Mouse (Mus musculus): Measurements from ENCODE around the gene Gnai3.

Gene Gnai3

GRCm38 (mm10) chr3:108111320-108111719, 34.6 kb downstream of the Gnai3 start:
- no peak for DNase-seq (ENCODE audit: low read depth, low spot score)

- DNase-seq (ENCODE audit: low read depth, low spot score), result no peak
These were observed 40.7 kb downstream of the Gnai3 start for GRCm38 (mm10) chr3:108105281-108105680.

GRCm38 (mm10) chr3:108102075-108102474, 43.9 kb downstream of the Gnai3 start:
- DNase-seq (ENCODE audit: low read depth, low spot score), result no peak

GRCm38 (mm10) chr3:108101594-108101993, 44.4 kb downstream of the Gnai3 start:
- DNase-seq (ENCODE audit: low read depth, low spot score), result no peak

GRCm38 (mm10) chr3:108098316-108098715, 47.6 kb downstream of the Gnai3 start:
- no peak for DNase-seq (ENCODE audit: low read depth, low spot score)

GRCm38 (mm10) chr3:108097656-108098055, 48.3 kb downstream of the Gnai3 start:
- no peak for DNase-seq (ENCODE audit: low read depth, low spot score)

- DNase-seq (ENCODE audit: low read depth, low spot score), result no peak
These were observed 49.2 kb downstream of the Gnai3 start for GRCm38 (mm10) chr3:108096726-108097125.

- no peak for DNase-seq (ENCODE audit: low read depth, low spot score)
These were observed 49.7 kb downstream of the Gnai3 start for GRCm38 (mm10) chr3:108096226-108096625.

- DNase-seq (ENCODE audit: low read depth, low spot score), result no peak
These were observed 50.8 kb downstream of the Gnai3 start for GRCm38 (mm10) chr3:108094976-108095760.

GRCm38 (mm10) chr3:108094146-108094545, 51.8 kb downstream of the Gnai3 start:
- no peak for DNase-seq (ENCODE audit: low read depth, low spot score)

GRCm38 (mm10) chr3:108093306-108093705, 52.6 kb downstream of the Gnai3 start:
- no peak for DNase-seq (ENCODE audit: low read depth, low spot score)

GRCm38 (mm10) chr3:108092536-108093115, 53.3 kb downstream of the Gnai3 start, which contains the start of gene Gnat2:
TSS of gene Gnat2 (plus strand) at chr3:108092789.
- DNase-seq (ENCODE audit: low read depth, low spot score), result no peak

- no peak for DNase-seq (ENCODE audit: low read depth, low spot score)
These were observed 53.9 kb downstream of the Gnai3 start for GRCm38 (mm10) chr3:108092030-108092429.

GRCm38 (mm10) chr3:108090561-108090960, 55.4 kb downstream of the Gnai3 start:
- DNase-seq (ENCODE audit: low read depth, low spot score), result no peak

GRCm38 (mm10) chr3:108089916-108090315, 56.0 kb downstream of the Gnai3 start:
- DNase-seq (ENCODE audit: low read depth, low spot score), result no peak

- no peak for DNase-seq (ENCODE audit: low read depth, low spot score)
These were observed 57.0 kb downstream of the Gnai3 start for GRCm38 (mm10) chr3:108088842-108089380.

GRCm38 (mm10) chr3:108087329-108087728, 58.6 kb downstream of the Gnai3 start:
- no peak for DNase-seq (ENCODE audit: low read depth, low spot score)

GRCm38 (mm10) chr3:108086470-108086979, 59.4 kb downstream of the Gnai3 start, which contains the start of gene Ampd2:
TSS of gene Ampd2 (minus strand) at chr3:108086651.
- DNase-seq (ENCODE audit: low read depth, low spot score), result peak; percentile 67

- peak; percentile 35 for DNase-seq (ENCODE audit: low read depth, low spot score)
These were observed 60.1 kb downstream of the Gnai3 start for GRCm38 (mm10) chr3:108085721-108086469.

- peak; percentile 89 for DNase-seq (ENCODE audit: low read depth, low spot score)
These were observed 60.6 kb downstream of the Gnai3 start for GRCm38 (mm10) chr3:108085281-108085720.

- DNase-seq (ENCODE audit: low read depth, low spot score), result no peak
These were observed 61.1 kb downstream of the Gnai3 start for GRCm38 (mm10) chr3:108084767-108085270.
